Mouse (Mus musculus): ENCODE results near the gene Rraga. TPM values are rescaled to one million over a fixed set of nuclear protein-coding genes. Genes with fewer than 3 reads are reported as not detected.
"Not testable (repeated sequence)": the region's sequence is repeated elsewhere in the genome, so short reads cannot be mapped to it uniquely, and the experiment has no call there.

Rraga gene
- total RNA-seq, 2 experiments from 2014 or later = 74.4 to 74.7 TPM

DNA sequence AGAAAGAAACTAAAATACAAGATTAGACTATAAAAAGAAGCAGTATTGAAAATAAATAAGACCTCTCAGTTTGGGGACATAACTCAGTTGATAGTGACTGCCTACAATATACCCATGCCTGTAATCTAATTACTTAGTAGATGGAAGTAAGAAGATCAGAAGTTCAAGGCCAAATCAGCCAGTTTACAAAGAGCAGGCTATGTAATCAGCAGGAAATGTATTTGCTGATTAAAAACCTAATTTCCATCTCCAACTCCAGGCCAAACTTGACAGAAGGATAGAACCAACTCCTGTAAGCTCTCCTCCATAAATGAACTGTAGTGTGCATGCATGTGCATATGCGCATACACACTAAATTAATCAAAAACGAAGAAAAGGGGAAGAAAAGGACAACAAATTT is 15.8 kb downstream of the Rraga start:
- no peak for DNase-seq

DNA sequence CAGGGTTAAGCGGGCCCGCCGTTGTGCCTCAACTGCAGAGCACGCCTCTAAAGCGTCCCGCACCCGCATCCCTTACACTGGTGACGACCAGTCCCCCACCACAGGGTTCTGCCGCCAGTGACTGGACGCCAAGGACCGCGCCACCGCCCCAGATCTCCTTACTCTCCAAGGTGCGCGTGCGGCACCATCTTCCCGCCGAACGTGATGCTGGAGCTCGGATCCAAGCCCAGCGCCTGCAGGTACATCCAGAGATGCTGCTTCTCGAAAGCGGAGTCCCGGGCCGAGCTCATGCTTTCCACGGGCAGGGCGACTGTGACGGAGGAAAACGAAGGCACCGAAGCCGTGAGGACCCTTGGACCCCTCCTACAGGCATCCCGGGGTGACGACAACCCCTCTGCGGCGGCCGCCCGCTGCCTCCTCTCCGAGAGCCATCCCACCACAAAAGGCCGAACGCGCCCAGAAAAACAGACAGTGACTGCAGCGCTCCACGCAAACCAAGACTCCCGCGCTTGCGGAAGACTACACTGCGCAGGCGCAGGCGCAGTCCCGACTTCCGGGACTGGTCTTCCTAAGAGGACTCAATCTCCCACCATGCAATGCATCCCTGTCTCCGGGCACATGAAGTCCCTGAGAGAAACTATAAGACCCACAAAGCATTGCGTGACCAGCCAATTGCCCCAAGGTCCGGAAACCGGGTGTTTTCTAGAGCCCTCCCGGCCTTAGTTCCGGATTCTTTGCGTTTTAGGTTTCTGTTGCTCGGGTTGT is 36.2 kb downstream of the Rraga start, which contains the start of gene Haus6:
TSS of gene Haus6 (minus strand) at position 532 of the 765 bp plus-strand sequence.
- peak; percentile 91 for DNase-seq

DNA sequence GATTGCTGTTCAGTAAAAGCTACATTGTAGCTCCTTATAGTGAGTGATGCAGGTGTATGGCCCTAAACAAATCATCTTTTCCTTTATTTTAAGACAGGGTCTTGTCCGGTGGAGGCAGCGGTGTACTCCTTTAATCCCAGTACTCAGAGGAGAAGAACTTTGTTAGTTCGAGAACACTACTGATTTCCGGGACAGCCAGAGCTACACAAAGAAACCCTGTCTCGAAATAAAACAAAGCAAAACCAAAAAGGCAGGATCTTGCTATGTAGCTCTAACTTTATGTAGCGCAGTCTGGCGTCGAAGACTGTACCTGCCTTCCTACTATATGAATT is 36.8 kb downstream of the Rraga start:
- no peak for DNase-seq

DNA sequence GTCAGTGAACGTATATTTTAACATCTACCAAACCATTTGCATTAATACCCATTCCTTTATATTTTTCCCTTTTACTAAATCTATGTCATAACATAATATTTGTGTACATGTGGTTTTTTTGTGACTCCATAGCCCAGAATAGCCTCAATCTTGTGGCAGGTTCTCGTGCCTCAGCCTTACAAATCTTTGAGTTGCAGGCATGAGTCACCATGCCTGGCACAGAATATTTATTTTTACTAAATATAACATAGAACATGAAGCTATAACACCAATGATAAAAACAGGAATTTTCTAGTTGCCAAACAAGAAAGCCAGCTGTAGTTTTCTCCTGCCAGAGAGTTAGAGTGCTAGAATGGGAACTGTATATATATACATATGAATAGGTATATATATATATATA is 45.0 kb downstream of the Rraga start:
- DNase-seq = no peak

DNA sequence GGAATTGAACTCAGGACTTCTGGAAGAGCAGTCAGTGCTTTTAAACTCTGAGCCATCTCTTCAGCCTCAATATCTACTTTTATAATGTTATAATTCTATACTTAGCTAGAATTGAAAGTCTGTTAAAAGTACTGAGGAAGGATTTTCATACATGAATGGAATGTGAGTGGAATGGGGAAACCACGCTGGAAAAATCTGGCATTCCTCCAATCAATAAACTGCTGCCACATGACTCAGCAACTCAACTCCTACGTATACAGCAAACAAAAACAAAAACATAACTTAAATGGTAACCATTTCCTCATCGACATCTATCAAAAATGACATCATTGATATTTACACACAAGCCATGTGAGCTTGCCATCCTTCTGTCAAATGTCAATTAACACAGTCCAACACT is 46.6 kb downstream of the Rraga start:
- no peak for DNase-seq

DNA sequence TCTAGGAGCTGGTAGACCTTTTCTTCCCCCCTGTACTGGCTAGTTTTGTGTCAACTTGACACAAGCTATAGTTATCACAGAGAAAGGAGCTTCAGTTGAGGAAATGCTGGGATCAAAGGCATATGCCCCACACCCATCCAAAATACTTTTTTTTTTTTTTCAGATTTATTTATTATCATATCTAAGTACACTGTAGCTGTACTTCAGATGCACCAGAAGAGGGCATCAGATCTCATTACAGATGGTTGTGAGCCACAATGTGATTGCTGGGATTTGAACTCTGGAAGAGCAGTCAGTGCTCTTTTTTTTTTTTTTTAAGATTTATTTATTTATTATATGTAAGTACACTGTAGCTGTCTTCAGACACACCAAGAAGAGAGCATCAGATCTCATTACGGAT is 47.1 kb downstream of the Rraga start:
- not testable (repeated sequence) for DNase-seq

DNA sequence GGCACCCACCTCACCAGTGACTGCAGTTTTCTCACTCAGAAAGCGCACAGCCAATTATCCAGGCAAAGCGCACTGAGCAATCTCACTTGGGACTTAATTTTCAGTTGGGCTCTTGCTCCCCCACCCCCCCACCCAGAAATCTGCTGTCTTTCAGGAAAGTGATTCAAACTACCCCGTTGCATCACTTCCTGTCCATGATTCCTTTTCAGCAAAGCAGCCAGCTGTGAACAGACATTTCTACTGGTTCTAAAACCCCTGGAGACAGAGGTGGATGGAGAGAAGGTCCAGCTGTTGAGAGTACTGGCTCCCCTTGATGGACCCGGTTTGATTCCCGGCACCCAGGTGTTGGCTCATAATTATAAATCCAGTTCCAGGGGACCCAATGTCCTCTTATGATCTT is 50.0 kb downstream of the Rraga start:
- no peak for DNase-seq

DNA sequence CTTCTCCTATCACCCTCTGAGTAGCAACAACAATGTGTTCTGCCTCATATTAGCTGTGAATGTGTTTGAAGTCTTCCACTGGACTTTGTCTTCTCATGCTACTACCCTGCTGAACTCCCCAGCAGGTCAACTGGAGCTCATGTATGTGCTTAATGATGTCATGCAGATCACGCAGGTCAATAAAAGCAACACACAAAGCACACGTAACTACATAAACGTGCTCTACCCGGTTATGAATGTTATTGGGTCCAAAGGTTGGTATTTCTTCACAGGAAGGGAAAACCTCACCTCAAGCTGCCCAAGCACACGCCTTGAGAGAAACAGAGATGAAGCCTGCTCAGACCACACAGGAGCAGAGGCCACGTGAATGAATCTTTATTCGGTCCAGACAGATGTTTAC is 51.0 kb downstream of the Rraga start:
- DNase-seq = not testable (repeated sequence)

Other genes with a start within 250 kb of the Rraga start
- gene Saxo1, start 17.3 kb upstream of the Rraga start, total RNA-seq (2021) = not detected
- 10 to 100 TPM; 11.9 to 15.4 TPM for gene Haus6, start 36.4 kb downstream of the Rraga start, total RNA-seq (2021)
- gene Plin2, start 94.4 kb downstream of the Rraga start, total RNA-seq (2021) = 100 to 1,000 TPM in 1 of 2 experiments, 10 to 100 TPM in 1; 99.8 to 104 TPM
- gene Dennd4c, start 172.9 kb downstream of the Rraga start, total RNA-seq (2021) = 10 to 100 TPM; 26.2 to 33.0 TPM